Mouse (Mus musculus) lung, postnatal 10 days (tissue): Measurements from ENCODE around the gene Akr1c21.
A peak's percentile ranks its signal among the peaks of the same experiment; 100 is the strongest.
"Not testable (repeated sequence)": the region's sequence is repeated elsewhere in the genome, so short reads cannot be mapped to it uniquely, and the experiment has no call there.

Experiments used
- DNase-seq: peaks from one replicate; pipeline ENCODE4 v3.0.0; 2021

Gene Akr1c21

GRCm38 (mm10) chr13:4573871-4574270 is at the start of gene Akr1c21:
Gene Akr1c21 (plus strand): TSS chr13:4574075.
- DNase-seq: no peak

GRCm38 (mm10) chr13:4559143-4559542 is 14.7 kb upstream of the Akr1c21 start:
- no peak for DNase-seq

GRCm38 (mm10) chr13:4560500-4560899 is 13.4 kb upstream of the Akr1c21 start:
- DNase-seq: no peak

GRCm38 (mm10) chr13:4565996-4566395 is 7.9 kb upstream of the Akr1c21 start:
- no peak for DNase-seq

GRCm38 (mm10) chr13:4576921-4577320 is 3.0 kb downstream of the Akr1c21 start:
- DNase-seq: no peak

GRCm38 (mm10) chr13:4603431-4603830 is 29.6 kb downstream of the Akr1c21 start:
- DNase-seq: not testable (repeated sequence)

- no peak for DNase-seq
These were observed 32.9 kb downstream of the Akr1c21 start for GRCm38 (mm10) chr13:4606821-4607220.

- peak; percentile 2 for DNase-seq
These were observed 34.7 kb downstream of the Akr1c21 start for GRCm38 (mm10) chr13:4608530-4608929.

- peak; percentile 95 for DNase-seq
These were observed 35.1 kb downstream of the Akr1c21 start, which contains the start of gene Akr1e1 for GRCm38 (mm10) chr13:4608961-4609409. Gene Akr1e1 (minus strand): TSS chr13:4609174.

- DNase-seq: peak; percentile 10
These were observed 37.0 kb downstream of the Akr1c21 start for GRCm38 (mm10) chr13:4610902-4611301.
